Mouse (Mus musculus): ENCODE data around the gene Fcgr1. TPM values are rescaled to one million over a fixed set of nuclear protein-coding genes. Genes with fewer than 3 reads are reported as not detected.
A peak's percentile ranks its signal among the peaks of the same experiment; 100 is the strongest.
"Not testable (repeated sequence)": the region's sequence is repeated elsewhere in the genome, so short reads cannot be mapped to it uniquely, and the experiment has no call there.

Fcgr1 gene
- polyA plus RNA-seq, 1 experiment from 2014 or later: 4.4 TPM

DNA sequence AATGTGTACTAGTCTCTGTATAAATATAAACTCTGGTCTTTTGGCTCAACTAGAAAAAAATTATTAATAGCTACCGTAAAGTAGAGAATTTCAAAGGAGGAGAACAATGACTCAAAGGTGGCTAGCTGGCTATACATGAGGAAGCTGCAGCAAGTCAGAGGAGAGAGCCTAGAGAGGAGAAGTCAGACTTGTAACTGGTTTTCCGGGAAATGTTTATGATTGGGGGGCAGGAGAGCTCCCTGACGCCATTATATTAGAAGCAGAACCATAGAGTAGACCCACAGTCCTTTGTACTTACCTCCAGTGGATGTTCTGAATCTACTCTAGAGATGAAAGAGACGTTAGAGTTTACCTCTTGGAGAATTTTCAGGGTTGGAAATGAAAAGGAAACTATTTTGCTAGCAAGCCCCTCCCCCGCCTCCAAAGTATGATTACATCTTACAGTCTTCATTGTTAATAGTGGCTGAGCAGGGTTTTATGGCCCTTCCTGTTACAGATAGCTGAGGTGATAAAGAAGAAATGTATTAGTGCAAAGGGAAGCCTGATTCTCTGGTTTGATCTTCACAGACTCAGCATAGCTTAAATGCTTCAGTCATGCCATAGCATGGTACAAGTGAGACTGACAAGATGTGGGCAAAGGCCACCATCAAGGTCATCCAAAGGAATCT is 37.7 kb downstream of the Fcgr1 start:
- ATAC-seq (ENCODE audit: insufficient read depth, low FRiP score, low read depth): no peak

DNA sequence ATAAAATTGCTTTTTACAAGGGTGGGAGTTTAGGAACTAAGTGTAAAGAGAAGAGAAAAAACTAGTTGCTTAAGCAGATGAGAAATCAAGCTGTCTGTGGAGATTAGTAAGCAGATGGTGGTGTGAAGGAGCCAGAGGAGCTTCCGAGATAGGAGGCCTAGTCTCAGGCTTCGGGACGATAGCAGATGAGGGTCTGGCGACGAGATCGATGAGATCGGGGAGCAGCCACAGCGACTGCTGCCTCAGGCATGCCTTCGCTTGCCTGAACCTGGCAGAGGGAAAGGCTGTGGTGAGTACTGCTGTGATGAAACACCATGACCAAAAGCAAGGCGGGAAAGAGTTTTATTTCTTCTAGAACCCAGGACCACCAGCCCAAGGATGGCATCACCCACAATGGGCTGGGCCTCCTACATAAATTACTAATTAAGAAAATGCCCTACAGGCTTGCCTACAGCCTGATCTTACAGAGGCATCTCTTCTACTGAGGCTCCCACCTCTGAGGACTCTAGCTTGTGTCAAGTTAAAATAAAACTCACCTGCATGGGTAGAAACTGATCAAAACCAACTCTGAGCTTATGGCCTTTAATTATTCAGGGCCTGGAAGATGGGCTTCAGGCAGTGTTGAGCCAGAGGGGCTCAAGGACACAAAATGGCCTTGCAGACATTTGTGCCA is 39.0 kb downstream of the Fcgr1 start:
- no peak overlapping the region for H3K4me2 ChIP-seq
- H3K36me3 ChIP-seq: no peaks in the 10 kb centered on the region
- 36% methylated on average over 10 of the region's 10 CpGs for WGBS
- peaks cover 10% of the 10 kb centered on the region; the same call in 1 of the 2 replicates for H3K4me1 ChIP-seq
- no peak overlapping the region for H3K27ac ChIP-seq
- ATAC-seq (ENCODE audit: insufficient read depth, low FRiP score, low read depth): peak; percentile 71; the same call in 1 of the 2 replicates
- H3K27me3 ChIP-seq (replicated peaks): no peaks in the 10 kb centered on the region
- no peak overlapping the region for H3K4me3 ChIP-seq (replicated peaks)
- H3K9ac ChIP-seq: no peak overlapping the region
- no peaks in the 10 kb centered on the region for H3K9me3 ChIP-seq

More for the DNA sequence above, 37.7 kb downstream of the Fcgr1 start:
- no peaks in the 10 kb centered on the region for H3K9me3 ChIP-seq
- H3K36me3 ChIP-seq: no peaks in the 10 kb centered on the region
- peak overlapping the region; percentile 49; the same call in 1 of the 2 replicates for H3K27ac ChIP-seq
- H3K4me3 ChIP-seq (replicated peaks): no peak overlapping the region
- WGBS: 52% methylated on average over 5 of the region's 5 CpGs
- H3K9ac ChIP-seq: no peak overlapping the region
- no peaks in the 10 kb centered on the region for H3K27me3 ChIP-seq (replicated peaks)
- peaks cover 6% of the 10 kb centered on the region; the same call in 1 of the 2 replicates for H3K4me1 ChIP-seq
- H3K4me2 ChIP-seq: no peak overlapping the region

DNA sequence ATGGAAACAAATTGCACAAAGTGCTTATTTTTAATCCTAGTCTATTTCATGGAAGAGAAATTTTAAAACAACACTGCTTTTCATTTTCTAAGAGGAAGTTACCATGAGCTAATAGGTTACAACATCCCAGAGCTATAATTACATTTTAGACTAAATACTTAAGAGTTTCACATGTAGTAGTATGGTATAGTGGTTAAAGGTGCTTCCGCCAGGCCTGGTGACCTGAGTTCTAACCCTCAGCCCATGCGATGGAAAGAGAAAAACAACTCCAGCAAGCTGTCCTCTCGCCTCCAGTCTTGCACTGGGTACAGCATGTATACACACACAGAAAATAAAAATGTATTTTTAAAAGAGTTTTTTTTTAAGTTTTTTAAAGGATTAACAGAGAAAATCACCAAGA is 42.0 kb downstream of the Fcgr1 start:
- no peak overlapping the region for H3K27ac ChIP-seq
- H3K4me1 ChIP-seq: peaks cover 14% of the 10 kb centered on the region; the same call in 1 of the 2 replicates
- H3K9ac ChIP-seq: no peak overlapping the region
- no peaks in the 10 kb centered on the region for H3K27me3 ChIP-seq (replicated peaks)
- no peak for ATAC-seq (ENCODE audit: insufficient read depth, low FRiP score, low read depth)
- no peaks in the 10 kb centered on the region for H3K9me3 ChIP-seq
- H3K4me2 ChIP-seq: no peak overlapping the region
- H3K36me3 ChIP-seq: no peaks in the 10 kb centered on the region
- 88% methylated on average over 3 of the region's 3 CpGs for WGBS
- H3K4me3 ChIP-seq (replicated peaks): no peak overlapping the region

DNA sequence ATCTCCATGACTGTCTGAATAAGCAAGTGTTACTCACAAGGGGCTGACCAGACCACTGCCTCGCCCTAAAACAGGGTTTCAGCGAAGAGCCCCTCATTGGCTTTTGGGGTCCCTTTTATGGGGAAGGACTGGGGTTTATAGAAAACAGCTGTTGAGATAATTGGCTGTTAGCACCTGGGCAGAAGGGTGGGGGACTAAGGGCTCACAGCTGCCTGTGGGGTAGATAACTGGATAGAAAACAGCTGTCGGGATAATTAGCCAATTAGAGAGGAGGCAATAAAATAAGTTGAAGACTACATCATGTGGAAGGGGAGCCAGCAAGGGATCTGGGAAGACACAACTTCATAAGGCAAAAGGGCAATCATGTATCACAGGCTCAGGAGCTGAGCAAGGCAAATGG is 42.9 kb downstream of the Fcgr1 start:
- Histone ChIP-seq H3K9me3 (no peaks in the 10 kb centered on the region), H3K9ac (no peak overlapping the region), H3K4me2 (no peak overlapping the region), H3K36me3 (no peaks in the 10 kb centered on the region), H3K27ac (no peak overlapping the region), H3K4me3 (replicated peaks) (no peak overlapping the region), H3K27me3 (replicated peaks) (no peaks in the 10 kb centered on the region), H3K4me1 (peaks cover 9% of the 10 kb centered on the region; the same call in 1 of the 2 replicates)
- WGBS: 68% methylated on average over 3 of the region's 3 CpGs
- ATAC-seq (ENCODE audit: insufficient read depth, low FRiP score, low read depth): no peak

DNA sequence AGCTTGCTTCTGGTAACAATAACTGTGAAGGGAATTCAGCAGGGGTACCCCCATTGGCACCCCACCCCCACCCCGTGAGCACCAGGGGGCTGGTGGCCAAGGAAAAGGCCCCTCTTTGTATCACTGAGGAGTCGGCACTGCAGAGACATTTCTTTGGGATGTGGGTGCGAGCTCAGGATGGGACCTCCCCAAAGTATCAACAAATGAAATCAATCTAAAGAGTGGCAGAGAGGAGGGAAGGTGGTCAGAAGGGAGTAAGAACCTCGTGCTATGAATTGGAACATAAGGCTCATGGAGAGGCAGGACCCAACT is 44.8 kb downstream of the Fcgr1 start:
- H3K27ac ChIP-seq: no peak overlapping the region
- ATAC-seq (ENCODE audit: insufficient read depth, low FRiP score, low read depth): no peak

DNA sequence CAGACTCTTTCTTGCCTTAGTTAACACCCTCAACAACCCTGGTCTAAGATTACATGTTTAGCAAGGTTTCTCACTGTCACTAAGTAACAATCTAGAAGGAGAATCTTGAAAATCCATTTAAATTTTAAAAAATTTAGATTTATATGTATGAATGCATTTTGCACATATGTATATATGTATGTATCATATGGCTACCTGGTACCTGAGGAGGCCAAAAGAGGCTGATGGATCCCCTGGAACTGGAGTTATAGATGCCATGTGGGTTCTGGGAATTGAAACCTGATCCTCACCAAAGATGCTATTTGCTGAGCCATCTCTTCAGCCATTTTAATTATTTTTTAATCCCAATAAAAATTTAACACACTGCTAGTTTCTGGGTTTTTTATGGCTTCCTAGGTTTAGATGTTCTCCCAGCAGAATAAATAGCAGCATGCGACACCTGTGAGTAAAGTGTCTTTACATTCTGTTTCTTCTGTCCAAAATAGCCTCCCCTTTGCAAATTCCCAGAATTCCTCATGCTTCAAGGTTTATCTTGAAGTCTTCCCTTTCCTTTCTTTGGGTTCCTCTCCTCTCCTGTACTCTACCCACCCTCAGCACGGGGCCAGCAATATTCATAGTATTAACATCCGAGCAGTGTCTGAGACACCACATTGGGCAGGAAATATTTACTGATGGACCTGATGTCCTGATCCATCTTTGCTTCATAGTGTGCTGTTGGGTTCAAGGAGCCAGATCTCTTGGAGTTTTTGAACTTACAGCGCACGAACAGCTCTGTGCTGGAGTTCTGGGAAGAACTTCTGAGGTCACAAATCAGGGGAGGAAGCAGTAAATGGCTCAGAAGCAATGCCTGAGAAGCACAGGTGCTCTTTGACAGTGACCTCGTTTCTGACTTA is 45.4 kb downstream of the Fcgr1 start:
- peaks cover 18% of the 10 kb centered on the region; the same call in 1 of the 2 replicates for H3K4me1 ChIP-seq
- peak overlapping the region; percentile 5; the same call in 1 of the 2 replicates for H3K27ac ChIP-seq
- H3K36me3 ChIP-seq: no peaks in the 10 kb centered on the region
- H3K27me3 ChIP-seq (replicated peaks): no peaks in the 10 kb centered on the region
- peak overlapping the region; percentile 44 for H3K4me3 ChIP-seq (replicated peaks)
- 34% methylated on average over 6 of the region's 6 CpGs for WGBS
- no peak overlapping the region; the same call in 1 of the 2 replicates for H3K9ac ChIP-seq
- H3K4me2 ChIP-seq: peak overlapping the region; percentile 51
- ATAC-seq (ENCODE audit: insufficient read depth, low FRiP score, low read depth): no peak
- H3K9me3 ChIP-seq: no peaks in the 10 kb centered on the region

More for the DNA sequence above, 44.8 kb downstream of the Fcgr1 start:
- WGBS: 38% methylated on average over 4 of the region's 4 CpGs
- no peak overlapping the region; the same call in 1 of the 2 replicates for H3K4me3 ChIP-seq (replicated peaks)
- no peaks in the 10 kb centered on the region for H3K36me3 ChIP-seq
- peaks cover 14% of the 10 kb centered on the region; the same call in 1 of the 2 replicates for H3K4me1 ChIP-seq
- H3K4me2 ChIP-seq: peak overlapping the region; percentile 51; the same call in 1 of the 2 replicates
- no peak overlapping the region for H3K9ac ChIP-seq
- no peaks in the 10 kb centered on the region for H3K27me3 ChIP-seq (replicated peaks)
- no peaks in the 10 kb centered on the region for H3K9me3 ChIP-seq

DNA sequence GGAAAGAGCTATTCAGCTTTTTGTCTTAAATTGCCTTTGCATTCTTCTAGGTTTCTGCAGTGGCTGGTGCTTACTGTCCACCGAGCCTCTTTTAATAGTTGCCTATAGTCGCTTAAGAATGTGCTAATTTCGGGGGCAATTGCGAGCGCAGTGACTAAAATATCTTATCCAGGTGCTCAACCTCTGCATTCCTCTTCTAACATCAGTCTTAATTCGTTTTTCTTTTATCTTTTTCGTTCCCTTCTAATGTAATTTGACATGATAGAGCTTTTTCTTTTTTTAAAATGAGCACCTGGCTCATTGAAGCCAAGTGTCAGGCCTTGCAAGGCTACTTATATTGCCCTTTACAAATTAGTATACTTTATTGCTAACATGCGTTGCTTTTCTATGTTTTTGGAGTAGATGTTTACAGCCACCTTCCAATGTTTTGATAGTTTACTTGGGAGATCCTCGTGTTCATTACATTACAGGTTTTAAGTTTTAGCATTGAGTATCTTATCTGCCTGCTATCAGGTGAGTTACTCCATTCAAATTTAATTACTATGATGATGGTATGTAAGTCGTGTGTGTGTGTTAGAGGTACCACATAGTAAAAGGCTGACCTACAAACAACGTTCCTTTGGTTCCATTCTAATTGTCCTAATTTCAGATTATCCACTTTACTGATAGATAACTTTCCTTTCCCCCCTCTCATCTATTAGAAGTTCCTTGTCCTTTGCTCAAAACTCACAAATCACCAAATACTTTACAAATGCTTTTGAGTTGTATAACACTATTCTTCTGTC is 46.2 kb downstream of the Fcgr1 start:
- H3K4me2 ChIP-seq: peak overlapping the region; percentile 51
- WGBS: 3% methylated on average over 11 of the region's 11 CpGs

DNA sequence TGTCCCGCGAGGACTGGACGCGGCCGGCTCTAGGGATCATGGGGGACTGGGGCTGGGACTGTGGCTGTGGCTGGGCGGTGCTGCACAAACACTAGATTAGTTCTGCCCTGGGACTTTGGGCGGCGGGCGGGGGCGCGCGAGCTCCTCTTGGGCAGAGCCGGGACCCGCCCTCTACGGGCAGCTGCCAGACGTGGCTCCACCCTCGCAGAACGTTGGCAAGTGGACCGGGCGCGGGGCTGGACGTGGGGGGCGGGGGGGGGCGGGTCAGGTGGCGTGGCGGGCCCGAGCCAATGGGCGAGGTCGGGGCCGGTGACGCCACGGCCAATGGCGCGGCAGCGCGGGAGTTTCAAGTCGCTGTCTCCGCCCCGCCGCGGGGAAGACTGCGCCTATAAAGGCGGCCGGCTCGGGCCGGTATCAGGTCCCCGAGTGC is 47.3 kb downstream of the Fcgr1 start, which contains the start of gene Hist2h3c1:
TSS of gene Hist2h3c1 (plus strand) at position 259 of the 430 bp plus-strand sequence.
- peak within 1 kb of the TSS; percentile 51 for H3K4me2 ChIP-seq
- peak within 1 kb of the TSS; percentile 39; the same call in 1 of the 2 replicates for H3K9ac ChIP-seq
- H3K4me3 ChIP-seq (replicated peaks): peak within 1 kb of the TSS; percentile 44
- peak within 1 kb of the TSS; percentile 73; the same call in 1 of the 2 replicates for H3K27ac ChIP-seq
- ATAC-seq (ENCODE audit: insufficient read depth, low FRiP score, low read depth): peak; percentile 91
- H3K4me1 ChIP-seq: peaks cover 22% of the 10 kb centered on the region; the same call in 1 of the 2 replicates
- H3K9me3 ChIP-seq; H3K27me3 ChIP-seq (replicated peaks); H3K36me3 ChIP-seq: not testable (repeated sequence)
- WGBS: no CpG with 5 or more reads among the region's 47 CpGs

More for the DNA sequence above, 46.2 kb downstream of the Fcgr1 start:
- ATAC-seq (ENCODE audit: insufficient read depth, low FRiP score, low read depth): no peak
- H3K4me1 ChIP-seq: peaks cover 22% of the 10 kb centered on the region; the same call in 1 of the 2 replicates
- H3K4me3 ChIP-seq (replicated peaks): peak overlapping the region; percentile 44
- peak overlapping the region; percentile 72; the same call in 1 of the 2 replicates for H3K27ac ChIP-seq
- H3K9me3 ChIP-seq: no peaks in the 10 kb centered on the region
- H3K9ac ChIP-seq: peak overlapping the region; percentile 39; the same call in 1 of the 2 replicates
- H3K36me3 ChIP-seq: no peaks in the 10 kb centered on the region
- H3K27me3 ChIP-seq (replicated peaks): no peaks in the 10 kb centered on the region

DNA sequence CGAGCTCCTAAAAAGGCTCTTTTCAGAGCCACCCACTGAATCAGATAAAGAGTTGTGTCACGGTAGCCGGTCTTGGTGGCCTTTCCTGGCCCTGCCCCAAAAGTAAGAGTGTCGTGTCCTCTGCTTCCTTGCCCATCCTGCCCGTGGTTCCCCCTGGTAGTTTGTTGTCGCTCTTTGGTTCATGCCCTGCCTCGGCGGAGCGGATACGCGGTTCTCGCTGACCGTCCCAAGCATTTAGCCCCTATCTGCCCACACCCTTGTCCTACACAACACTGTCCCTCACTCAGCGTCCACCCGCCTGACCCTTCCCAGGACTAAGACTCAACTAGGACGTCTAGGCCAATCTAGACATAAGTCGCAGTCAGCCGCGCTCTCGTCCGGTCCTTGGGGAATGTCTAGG is 47.8 kb downstream of the Fcgr1 start:
- not testable (repeated sequence) for H3K4me2 ChIP-seq; H3K27me3 ChIP-seq (replicated peaks); ATAC-seq (ENCODE audit: insufficient read depth, low FRiP score, low read depth); H3K36me3 ChIP-seq; H3K9me3 ChIP-seq; H3K9ac ChIP-seq
- Histone ChIP-seq H3K4me3 (replicated peaks) (peak overlapping the region; percentile 35; the same call in 1 of the 2 replicates), H3K4me1 (peaks cover 20% of the 10 kb centered on the region; the same call in 1 of the 2 replicates), H3K27ac (peak overlapping the region; percentile 73; the same call in 1 of the 2 replicates)
- 0% methylated on average over 12 of the region's 21 CpGs for WGBS

DNA sequence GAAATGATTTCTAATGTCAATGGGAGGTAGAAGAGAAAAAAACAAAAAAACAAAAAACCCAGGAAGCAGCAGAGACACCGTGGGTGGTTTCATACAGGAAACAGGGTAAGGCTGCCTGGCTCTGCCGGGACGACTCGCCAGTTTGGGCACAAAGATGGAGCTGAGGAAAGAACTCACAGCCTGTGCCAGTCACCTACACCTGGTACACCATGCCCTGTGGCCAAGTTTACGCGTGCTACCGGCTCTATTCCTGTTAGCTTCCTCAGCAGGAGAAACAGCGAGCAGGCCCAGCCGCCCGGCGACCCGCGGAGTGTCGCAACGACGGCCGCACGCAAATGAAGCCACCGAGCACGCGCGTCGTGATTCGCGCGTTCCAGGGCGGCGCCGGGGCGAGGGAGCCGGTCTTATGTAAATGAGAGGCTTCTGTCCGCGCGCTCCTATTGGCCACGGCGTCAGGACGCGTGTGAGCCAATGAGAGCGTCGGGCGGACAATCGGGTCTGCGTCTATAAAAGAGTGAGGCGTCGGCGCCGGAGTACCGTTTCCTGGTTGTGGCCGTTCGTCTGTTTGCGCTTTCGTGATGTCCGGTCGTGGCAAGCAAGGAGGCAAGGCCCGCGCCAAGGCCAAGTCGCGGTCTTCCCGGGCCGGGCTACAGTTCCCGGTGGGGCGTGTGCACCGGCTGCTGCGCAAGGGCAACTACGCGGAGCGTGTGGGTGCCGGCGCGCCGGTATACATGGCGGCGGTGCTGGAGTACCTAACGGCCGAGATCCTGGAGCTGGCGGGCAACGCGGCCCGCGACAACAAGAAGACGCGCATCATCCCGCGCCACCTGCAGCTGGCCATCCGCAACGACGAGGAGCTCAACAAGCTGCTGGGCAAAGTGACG is 48.5 kb downstream of the Fcgr1 start, which contains the start of gene Hist2h2aa1:
TSS of gene Hist2h2aa1 (plus strand) at position 495 of the 884 bp plus-strand sequence.
- ATAC-seq (ENCODE audit: insufficient read depth, low FRiP score, low read depth): peak; percentile 87

More for the DNA sequence above, 48.5 kb downstream of the Fcgr1 start, which contains the start of gene Hist2h2aa1:
- Histone ChIP-seq H3K27ac (peak within 1 kb of the TSS; percentile 99), H3K4me3 (replicated peaks) (peak within 1 kb of the TSS; percentile 52), H3K4me2 (peak within 1 kb of the TSS; percentile 57), H3K4me1 (peaks cover 17% of the 10 kb centered on the region; the same call in 1 of the 2 replicates)
- H3K36me3 ChIP-seq; H3K27me3 ChIP-seq (replicated peaks); H3K9ac ChIP-seq; H3K9me3 ChIP-seq: not testable (repeated sequence)
- WGBS: 0% methylated on average over 35 of the region's 88 CpGs

Data from stomach, embryonic 15.5 days (tissue).